Mouse (Mus musculus) liver, embryonic 14.5 days (tissue): ENCODE results near the gene Sfi1. TPM values are rescaled to one million over a fixed set of nuclear protein-coding genes. Genes with fewer than 3 reads are reported as not detected.
"Not testable (repeated sequence)": the region's sequence is repeated elsewhere in the genome, so short reads cannot be mapped to it uniquely, and the experiment has no call there.

Source experiments
- ATAC-seq: fragments of 200-750 bp; cut with Nextera tagmentation; 2 replicates; pipeline ENCODE4 v1.8.0; 2017; ENCODE audit warnings: moderate number of reproducible peaks, mild to moderate bottlenecking, moderate library complexity; ENCODE audit not compliant: insufficient read depth
- DNase-seq, 3 experiments: peaks; one replicate each; pipeline ENCODE4 v3.0.0-alpha.2; 2012 to 2013; ENCODE audit warnings: low read depth in 3 of 3, low spot score in 3 of 3
- H3K27ac ChIP-seq: fragments of 300-500 bp; sonication (generic); 2 replicates; pipeline ENCODE4 v1.5.1; 2014; ENCODE audit warnings: moderate library complexity, mild to moderate bottlenecking, control low read depth, inconsistent platforms
- H3K27me3 ChIP-seq: fragments of 300-500 bp; sonication (generic); 2 replicates; pipeline ENCODE4 v1.6.1; 2014; ENCODE audit warnings: mild to moderate bottlenecking, low read length, moderate library complexity; ENCODE audit not compliant: control insufficient read depth, insufficient read depth
- H3K36me3 ChIP-seq: fragments of 300-500 bp; sonication (generic); replicated peaks from 2 replicates; pipeline ENCODE4 v1.6.1; 2014; ENCODE audit warnings: low read depth; ENCODE audit not compliant: control insufficient read depth, insufficient read depth
- H3K4me1 ChIP-seq, 2 experiments: fragments of 200-500 bp in 1 of 2; fragments of 300-500 bp in 1 of 2; sonication (generic) in 1 of 2; replicated peaks; 2 replicates each; pipeline ENCODE4 v1.6.1; 2012 to 2014; ENCODE audit warnings: antibody characterized with exemption in 1 of 2, inconsistent platforms in 1 of 2, low read length in 1 of 2; ENCODE audit not compliant: control insufficient read depth in 2 of 2, insufficient read depth in 2 of 2
- H3K4me2 ChIP-seq: fragments of 300-500 bp; sonication (generic); 2 replicates; pipeline ENCODE4 v1.6.1; 2014; ENCODE audit warnings: low read depth, mild to moderate bottlenecking, control low read depth, moderate library complexity
- H3K4me3 ChIP-seq, 2 experiments: fragments of 200-500 bp in 1 of 2; fragments of 300-500 bp in 1 of 2; sonication (generic) in 1 of 2; 2 replicates each; pipeline ENCODE4 v1.5.1; 2012 to 2014; ENCODE audit warnings: low read depth in 2 of 2, low read length in 2 of 2, mild to moderate bottlenecking in 2 of 2, control low read depth in 1 of 2, inconsistent platforms in 1 of 2, moderate library complexity in 1 of 2; ENCODE audit not compliant: insufficient read depth in 1 of 2
- H3K9ac ChIP-seq: fragments of 300-500 bp; sonication (generic); replicated peaks from 2 replicates; pipeline ENCODE4 v1.6.1; 2014; ENCODE audit warnings: mild to moderate bottlenecking, control low read depth, moderate library complexity
- H3K9me3 ChIP-seq: fragments of 300-500 bp; sonication (generic); 2 replicates; pipeline ENCODE4 v1.6.1; 2016; ENCODE audit warnings: low read length, mixed read lengths; ENCODE audit not compliant: control insufficient read depth
- WGBS: fragments of 180-500 bp; shearing (Covaris S2); extraction: QIAGEN DNeasy Blood & Tissue Kit; methylation state at CpG from one replicate; pipeline ENCODE4 v1.1.7; 2014; ENCODE audit not compliant: insufficient replicate concordance; 5-methylcytosine and 5-hydroxymethylcytosine counted together
- polyA plus RNA-seq, 2 experiments: library from polyadenylated mRNA; depleted of rRNA in 1 of 2; stranded (reverse) in 1 of 2; unstranded in 1 of 2; fragments of >200 nt; fragmentation: Nextera tagmentation in 1 of 2; extraction: Ambion mirVana in 1 of 2; gene quantifications; 2 replicates each; pipeline versions ENCODE4 v1.2.1 to v1.2.3; 2012 to 2014

The Sfi1 gene
- polyA plus RNA-seq, 2 experiments = 1.7 to 5.4 TPM

- H3K4me2 ChIP-seq, H3K9ac ChIP-seq, H3K4me3 ChIP-seq, H3K27me3 ChIP-seq, H3K36me3 ChIP-seq, ATAC-seq, DNase-seq, H3K27ac ChIP-seq, H3K4me1 ChIP-seq, H3K9me3 ChIP-seq: not testable (repeated sequence)
- WGBS = 93% methylated on average over 4 of the region's 7 CpGs
These were observed 57.9 kb downstream of the Sfi1 start for GRCm38 (mm10) chr11:3135391-3135790.

GRCm38 (mm10) chr11:3133360-3133759 lies 59.9 kb downstream of the Sfi1 start:
- not testable (repeated sequence) for DNase-seq
- WGBS = no CpG with 5 or more reads among the region's 4 CpGs

GRCm38 (mm10) chr11:3132957-3133356 lies 60.3 kb downstream of the Sfi1 start:
- H3K9me3 ChIP-seq, H3K4me3 ChIP-seq, H3K27ac ChIP-seq, H3K4me1 ChIP-seq, DNase-seq, H3K4me2 ChIP-seq, H3K27me3 ChIP-seq, H3K9ac ChIP-seq, H3K36me3 ChIP-seq: not testable (repeated sequence)
- ATAC-seq = peak; percentile 5; the same call in 1 of the 2 replicates
- WGBS = 64% methylated on average over 3 of the region's 3 CpGs

More at GRCm38 (mm10) chr11:3133360-3133759, 59.9 kb downstream of the Sfi1 start:
- H3K9me3 ChIP-seq, H3K27me3 ChIP-seq, H3K36me3 ChIP-seq, H3K4me3 ChIP-seq, H3K27ac ChIP-seq, H3K4me1 ChIP-seq, H3K9ac ChIP-seq, H3K4me2 ChIP-seq: not testable (repeated sequence)
- ATAC-seq = peak; percentile 11; the same call in 1 of the 2 replicates

GRCm38 (mm10) chr11:3132001-3132400 lies 61.3 kb downstream of the Sfi1 start:
- not testable (repeated sequence) for H3K4me3 ChIP-seq, H3K36me3 ChIP-seq, H3K9me3 ChIP-seq, H3K4me1 ChIP-seq, H3K27ac ChIP-seq, H3K4me2 ChIP-seq, H3K27me3 ChIP-seq, DNase-seq, H3K9ac ChIP-seq
- 73% methylated on average over 8 of the region's 10 CpGs for WGBS
- peak; percentile 9 for ATAC-seq

- ATAC-seq, H3K4me3 ChIP-seq, H3K9ac ChIP-seq, H3K4me2 ChIP-seq, H3K27me3 ChIP-seq, H3K27ac ChIP-seq, H3K36me3 ChIP-seq, H3K4me1 ChIP-seq, H3K9me3 ChIP-seq, DNase-seq: not testable (repeated sequence)
- 73% methylated on average over 8 of the region's 8 CpGs for WGBS
These were observed 63.4 kb downstream of the Sfi1 start for GRCm38 (mm10) chr11:3129852-3130251.

- DNase-seq, H3K4me2 ChIP-seq, ATAC-seq, H3K36me3 ChIP-seq, H3K27me3 ChIP-seq, H3K9me3 ChIP-seq, H3K4me1 ChIP-seq, H3K4me3 ChIP-seq, H3K9ac ChIP-seq, H3K27ac ChIP-seq: not testable (repeated sequence)
- WGBS = 87% methylated on average over 2 of the region's 2 CpGs
These were observed 64.0 kb downstream of the Sfi1 start for GRCm38 (mm10) chr11:3129276-3129675.

- H3K4me3 ChIP-seq, H3K36me3 ChIP-seq, H3K4me1 ChIP-seq, H3K9ac ChIP-seq, DNase-seq, H3K27ac ChIP-seq, H3K9me3 ChIP-seq, H3K4me2 ChIP-seq, H3K27me3 ChIP-seq: not testable (repeated sequence)
- WGBS = 71% methylated on average over 5 of the region's 7 CpGs
- ATAC-seq = peak; percentile 12
These were observed 65.9 kb downstream of the Sfi1 start for GRCm38 (mm10) chr11:3127303-3127795.

GRCm38 (mm10) chr11:3126478-3127302 lies 66.6 kb downstream of the Sfi1 start:
- 57% methylated on average over 6 of the region's 6 CpGs for WGBS
- H3K9ac ChIP-seq, H3K36me3 ChIP-seq, H3K4me3 ChIP-seq, DNase-seq, H3K4me1 ChIP-seq, H3K27me3 ChIP-seq, H3K9me3 ChIP-seq, H3K27ac ChIP-seq, H3K4me2 ChIP-seq: not testable (repeated sequence)
- ATAC-seq = peak; percentile 5
